Mouse (Mus musculus) CD4-positive, CD25-positive, alpha-beta regulatory T cell, adult 2 months (primary cell): ENCODE results near the gene Ifi47.

Experiments used
- DNase-seq: peaks from one replicate; pipeline ENCODE4 v3.0.0-alpha.2; 2012; ENCODE audit warnings: low read depth, low spot score

Gene Ifi47

GRCm38 (mm10) chr11:49089735-49090507, 13.5 kb downstream of the Ifi47 start:
- DNase-seq: peak; percentile 60

DNA sequence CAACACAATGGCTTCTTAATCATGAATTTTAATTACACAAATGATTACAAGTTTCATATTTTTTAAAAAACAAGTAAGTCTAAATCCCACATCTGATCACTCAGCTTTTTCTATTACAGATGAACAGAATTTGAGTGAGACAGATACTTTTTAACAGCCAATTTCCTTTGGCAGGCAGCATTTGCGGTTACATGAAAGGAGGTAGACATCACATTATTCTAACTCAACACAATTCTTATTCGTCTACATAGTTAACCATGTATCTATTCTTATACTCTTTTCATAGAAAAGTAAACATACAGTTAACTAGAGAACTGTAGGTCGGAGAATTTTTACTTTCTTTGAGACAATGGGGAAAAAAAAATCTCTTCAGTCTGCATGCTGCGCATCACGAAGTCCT, 14.2 kb downstream of the Ifi47 start:
- peak; percentile 64 for DNase-seq

GRCm38 (mm10) chr11:49091171-49091570, 14.8 kb downstream of the Ifi47 start:
- DNase-seq: no peak

DNA sequence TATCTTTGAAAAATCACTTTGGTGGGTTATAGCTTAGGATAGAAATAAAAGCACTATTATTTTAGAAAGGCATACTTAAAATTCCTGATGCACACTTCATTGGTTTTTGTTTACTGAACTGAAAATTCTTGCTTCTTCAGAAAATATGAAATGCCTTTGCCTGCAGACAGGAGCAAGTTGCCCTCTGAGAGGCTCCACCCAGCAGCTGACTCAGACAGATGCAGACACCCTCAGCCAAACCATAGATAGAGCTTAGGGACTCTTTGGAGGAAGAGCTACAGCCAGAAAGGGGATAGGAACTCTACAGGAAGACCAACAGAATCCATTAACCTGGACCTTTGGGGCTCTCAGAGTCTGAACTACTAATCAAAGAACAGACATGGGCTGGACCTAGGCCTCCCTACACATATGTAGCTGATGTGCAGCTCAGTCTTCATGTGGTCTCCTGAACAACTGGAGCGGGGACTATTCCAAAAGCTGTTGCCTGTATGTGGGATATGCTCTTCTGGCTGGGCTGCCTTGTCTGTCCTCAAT, 15.7 kb downstream of the Ifi47 start:
- no peak for DNase-seq

GRCm38 (mm10) chr11:49092786-49093185, 16.4 kb downstream of the Ifi47 start:
- DNase-seq: peak; percentile 43

GRCm38 (mm10) chr11:49093861-49094660, 17.7 kb downstream of the Ifi47 start:
- peak; percentile 70 for DNase-seq

- no peak for DNase-seq
Observed at GRCm38 (mm10) chr11:49095367-49095766, 19.0 kb downstream of the Ifi47 start.

GRCm38 (mm10) chr11:49100409-49100808, 24.0 kb downstream of the Ifi47 start:
- peak; percentile 73 for DNase-seq

GRCm38 (mm10) chr11:49101500-49101899, 25.1 kb downstream of the Ifi47 start:
- DNase-seq: no peak

DNA sequence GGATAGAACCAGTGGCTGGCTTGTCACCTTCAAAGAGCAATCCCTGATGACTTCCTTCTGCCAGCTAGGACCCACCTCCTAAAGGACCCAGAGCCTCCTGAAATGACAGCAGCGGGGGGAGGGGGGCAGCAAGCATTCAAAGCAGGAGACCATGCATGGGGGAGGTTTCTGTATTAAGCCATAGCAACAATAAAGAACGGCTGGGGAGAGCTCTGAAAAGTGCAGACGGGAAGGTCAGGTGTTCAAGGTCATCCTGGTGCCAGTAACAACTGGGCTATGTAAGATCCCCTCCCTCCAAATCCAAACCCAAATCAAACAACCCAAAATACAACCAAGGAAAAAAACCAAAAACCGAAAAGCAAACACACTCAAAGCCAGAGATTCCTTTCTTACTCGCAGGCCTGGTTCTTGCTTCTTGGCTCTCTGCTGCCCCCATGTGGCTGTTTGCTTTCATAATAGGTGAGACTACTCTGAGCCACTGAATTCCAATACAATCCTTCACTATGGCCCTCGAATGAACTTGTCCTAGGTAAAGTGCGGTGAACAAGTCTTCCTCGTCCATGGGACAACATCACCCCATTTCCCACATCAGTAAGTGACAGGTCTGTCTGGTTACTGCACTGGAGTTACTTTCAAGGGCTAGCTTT, 26.8 kb downstream of the Ifi47 start:
- DNase-seq: peak; percentile 95

- DNase-seq: no peak
Observed at GRCm38 (mm10) chr11:49105752-49106151, 29.4 kb downstream of the Ifi47 start.

- peak; percentile 2 for DNase-seq
Observed at GRCm38 (mm10) chr11:49107650-49108537, 31.5 kb downstream of the Ifi47 start.

DNA sequence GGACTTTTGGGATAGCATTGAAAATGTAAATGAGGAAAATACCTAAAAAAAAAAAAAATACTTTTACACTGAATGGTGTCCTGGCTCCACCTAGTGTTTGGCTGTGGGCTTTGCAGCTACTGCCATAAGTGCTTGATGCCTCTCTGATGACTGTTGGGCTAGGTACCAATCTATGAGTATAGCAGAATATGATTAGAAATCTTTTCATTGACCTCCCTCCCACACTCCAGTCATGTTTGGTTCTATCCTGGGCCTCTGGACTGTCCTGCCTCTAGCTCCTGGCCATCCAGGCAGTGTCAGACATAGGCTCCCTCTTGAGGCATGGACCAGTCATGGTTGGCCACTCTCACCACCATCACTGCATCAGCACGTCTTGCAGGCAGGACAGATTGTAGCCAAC, 32.4 kb downstream of the Ifi47 start:
- DNase-seq: peak; percentile 84

GRCm38 (mm10) chr11:49111000-49111399, 34.6 kb downstream of the Ifi47 start:
- DNase-seq: no peak

- DNase-seq: no peak
Observed at GRCm38 (mm10) chr11:49112624-49113219, 36.3 kb downstream of the Ifi47 start.

DNA sequence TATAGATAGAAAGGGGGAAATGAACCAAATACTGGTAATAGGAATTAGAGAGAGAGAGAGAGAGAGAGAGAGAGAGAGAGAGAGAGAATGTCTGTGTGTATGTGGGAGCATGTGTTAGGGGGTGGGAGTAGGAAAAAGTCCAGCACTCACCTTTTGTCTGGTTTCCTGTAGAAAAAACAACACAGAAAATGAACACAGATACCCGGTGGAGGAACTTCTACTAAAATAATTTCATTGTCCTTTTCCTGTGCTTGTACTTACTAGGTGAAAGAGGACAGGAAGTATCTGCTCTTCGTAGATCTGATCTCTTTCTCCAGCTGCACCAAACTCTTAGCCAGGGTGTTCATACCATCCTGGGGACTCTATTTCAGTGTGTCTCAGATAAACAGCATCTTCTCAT, 37.8 kb downstream of the Ifi47 start:
- DNase-seq: no peak

- DNase-seq: no peak
Observed at GRCm38 (mm10) chr11:49114774-49115173, 38.4 kb downstream of the Ifi47 start, which contains the start of gene Olfr1396. Gene Olfr1396 (minus strand): TSS chr11:49114874.

DNA sequence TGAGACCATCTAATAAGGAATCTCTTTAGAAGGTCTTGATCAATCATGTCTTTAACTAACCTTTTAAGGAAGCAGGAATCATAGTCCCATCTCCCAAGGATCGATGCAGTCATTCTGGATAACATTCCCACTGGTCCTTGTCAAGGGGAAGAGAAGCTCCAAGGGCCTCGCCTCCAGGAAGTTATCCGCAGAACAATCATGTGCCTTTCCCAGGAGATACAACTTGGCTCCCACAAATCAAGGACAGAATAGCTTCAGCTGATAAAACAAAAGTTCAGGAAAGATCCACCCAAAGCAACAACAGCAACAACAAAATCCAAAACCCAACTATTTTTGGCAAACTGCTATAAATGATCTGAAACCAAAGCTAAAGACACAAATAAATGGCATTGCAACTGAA, 43.2 kb downstream of the Ifi47 start:
- DNase-seq: no peak

DNA sequence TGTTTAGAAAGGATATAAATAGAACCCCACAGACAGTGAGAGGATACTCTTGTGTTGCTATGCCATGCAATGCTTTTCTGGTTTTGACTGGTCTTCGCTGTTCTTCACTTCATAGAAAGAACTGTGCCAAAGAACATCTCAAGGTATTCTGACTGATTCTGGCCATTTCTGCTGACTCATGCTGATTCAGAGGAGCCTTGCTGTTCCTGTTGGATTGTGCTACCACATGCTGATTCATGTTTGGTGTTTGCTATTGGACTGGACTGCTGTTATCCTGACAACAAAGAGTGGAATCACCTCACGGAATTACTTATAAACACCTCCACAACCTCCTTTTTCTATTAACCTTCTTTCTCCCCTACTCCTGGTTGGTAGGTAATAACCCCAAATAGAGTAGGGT, 47.8 kb downstream of the Ifi47 start:
- DNase-seq: no peak

DNA sequence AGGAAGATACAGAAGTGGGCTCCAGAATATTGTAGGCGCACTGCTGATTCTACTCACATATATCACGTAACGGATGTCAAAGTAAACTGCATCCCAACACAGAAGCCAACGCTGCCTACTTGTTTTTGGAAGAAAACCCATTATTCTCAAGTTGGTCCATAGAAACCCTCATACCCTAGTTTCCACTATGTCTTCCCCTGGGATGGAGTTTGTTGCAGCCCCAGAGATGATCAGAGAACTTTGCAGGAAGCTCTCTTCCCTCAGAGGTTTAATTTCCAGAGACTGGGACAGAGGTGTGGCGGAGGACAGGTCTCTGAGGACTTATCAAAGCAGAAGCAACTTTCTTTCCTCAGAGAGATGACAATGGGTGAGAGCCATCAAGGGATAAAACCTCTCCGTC, 65.6 kb downstream of the Ifi47 start, which contains the start of gene Olfr1395:
Gene Olfr1395, plus strand, starts transcription at position 301 of the 400 bp plus-strand sequence.
- DNase-seq: no peak
